Mouse (Mus musculus) adrenal gland, adult (tissue): ENCODE data around the gene Hspa1a.
"Not testable (repeated sequence)": the region's sequence is repeated elsewhere in the genome, so short reads cannot be mapped to it uniquely, and the experiment has no call there.

Experiments used
- DNase-seq, 2 experiments: peaks; one replicate each; pipeline ENCODE4 v3.0.0; 2022 to 2023; ENCODE audit warnings: low spot score in 1 of 2; ENCODE audit not compliant: inconsistent age in 2 of 2

Hspa1a gene

DNA sequence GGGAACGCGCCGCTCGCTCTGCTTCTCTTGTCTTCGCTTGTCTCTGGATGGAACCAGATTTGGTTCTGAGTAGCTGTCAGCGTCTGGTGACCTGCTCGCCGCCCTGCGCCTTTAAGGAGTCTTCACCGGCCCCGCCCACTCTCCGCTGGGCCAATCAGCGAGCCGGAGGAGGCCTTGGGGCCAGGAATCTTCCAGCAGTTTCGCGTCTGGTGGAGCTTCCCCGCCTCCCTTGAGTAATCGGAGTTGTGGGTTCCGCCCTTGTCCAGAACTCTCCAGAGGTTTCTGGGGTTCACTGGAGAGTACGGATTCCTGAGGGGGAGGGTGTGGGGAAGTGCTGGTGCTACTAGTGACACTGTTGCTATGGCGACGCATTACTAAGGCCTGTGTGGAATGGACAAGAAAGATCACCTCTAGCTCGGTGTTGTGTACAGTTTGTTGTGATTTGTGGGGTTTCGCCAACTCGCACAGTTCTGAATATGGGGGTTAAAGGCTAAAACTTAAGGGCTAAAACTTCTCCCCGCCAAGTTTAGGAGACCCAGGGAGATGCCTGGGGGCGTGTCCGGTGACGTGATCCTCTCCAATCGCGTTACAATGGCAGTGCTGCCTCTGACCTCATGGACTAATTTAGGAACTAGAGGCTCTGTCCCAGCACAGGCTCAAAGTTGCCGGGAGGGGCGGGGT lies at the start of gene Hspa1a, which contains the start of gene Hspa1l:
Gene Hspa1a (minus strand): TSS at position 88 of the 681 bp plus-strand sequence.
Gene Hspa1l (plus strand): TSS at position 635 of the 681 bp plus-strand sequence.
- DNase-seq = peak; percentile 92 to 97

DNA sequence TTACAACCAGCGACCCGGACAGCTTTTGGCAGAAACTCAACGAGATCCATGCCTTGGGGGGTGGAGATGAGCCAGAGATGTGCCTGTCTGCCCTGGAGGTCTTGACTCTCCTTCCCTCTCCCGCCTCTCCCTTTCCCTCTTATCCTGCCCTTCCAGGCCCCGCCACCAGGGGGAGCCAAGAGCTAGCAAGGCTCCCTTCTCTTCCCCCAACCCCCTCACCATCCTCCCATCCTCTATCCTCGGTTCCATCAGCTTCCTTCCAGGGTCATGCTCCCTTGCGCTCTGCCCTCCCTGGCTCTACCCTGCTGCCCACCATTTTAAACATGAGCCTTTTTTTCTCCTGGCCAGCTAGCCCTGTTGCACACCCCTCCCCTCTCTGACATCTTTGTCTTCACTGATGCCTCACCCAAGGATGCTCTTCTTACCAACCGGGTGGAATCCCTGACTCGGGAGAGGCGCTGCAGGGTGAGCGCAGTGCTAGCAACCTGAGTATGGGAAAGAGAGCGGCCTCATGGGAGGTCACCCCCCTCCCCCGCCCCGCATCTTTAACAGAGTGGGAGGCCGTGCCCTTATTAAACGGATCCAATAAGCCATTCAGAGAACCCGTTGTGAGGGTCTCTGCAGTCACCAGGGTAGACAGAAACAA lies 49.3 kb upstream of the Hspa1a start:
- DNase-seq = peak; percentile 84 to 95

DNA sequence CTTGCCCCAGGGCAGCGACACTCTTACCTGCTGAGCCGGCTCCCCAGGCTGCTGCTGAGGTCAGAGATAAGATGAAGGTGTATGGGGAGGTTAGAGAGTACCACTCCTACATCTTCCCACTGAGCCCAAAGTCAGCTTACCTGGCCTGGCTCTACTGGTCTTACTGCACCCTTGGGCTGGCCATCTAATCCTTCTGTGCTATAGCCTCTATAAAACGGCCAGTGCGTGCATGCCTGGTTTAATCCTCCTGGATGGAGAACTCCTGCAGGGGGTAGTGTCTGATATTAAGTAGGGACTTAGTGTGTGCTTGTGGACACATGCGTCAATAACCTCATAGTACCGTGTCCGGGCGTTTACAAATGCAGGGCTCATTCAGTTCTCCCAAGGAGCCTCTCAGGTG lies 48.6 kb upstream of the Hspa1a start:
- no peak for DNase-seq

DNA sequence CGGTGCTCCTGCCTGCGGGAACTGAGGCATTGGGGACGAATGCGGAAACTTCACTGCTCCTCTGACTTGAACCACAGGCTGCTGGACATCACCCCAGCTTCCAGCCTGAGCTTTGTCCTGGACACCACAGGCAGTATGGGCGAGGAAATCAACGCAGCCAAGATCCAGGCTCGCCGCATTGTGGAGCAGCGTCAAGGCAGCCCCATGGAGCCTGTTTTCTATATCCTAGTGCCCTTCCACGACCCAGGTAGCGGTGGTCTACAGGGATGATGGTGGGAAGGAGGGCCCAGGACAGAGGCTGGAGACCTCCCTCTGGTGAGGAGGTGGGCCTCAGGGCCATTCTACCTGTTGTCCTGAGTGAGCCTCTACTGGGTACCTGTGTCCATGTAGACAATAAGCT lies 47.9 kb upstream of the Hspa1a start:
- no peak for DNase-seq

DNA sequence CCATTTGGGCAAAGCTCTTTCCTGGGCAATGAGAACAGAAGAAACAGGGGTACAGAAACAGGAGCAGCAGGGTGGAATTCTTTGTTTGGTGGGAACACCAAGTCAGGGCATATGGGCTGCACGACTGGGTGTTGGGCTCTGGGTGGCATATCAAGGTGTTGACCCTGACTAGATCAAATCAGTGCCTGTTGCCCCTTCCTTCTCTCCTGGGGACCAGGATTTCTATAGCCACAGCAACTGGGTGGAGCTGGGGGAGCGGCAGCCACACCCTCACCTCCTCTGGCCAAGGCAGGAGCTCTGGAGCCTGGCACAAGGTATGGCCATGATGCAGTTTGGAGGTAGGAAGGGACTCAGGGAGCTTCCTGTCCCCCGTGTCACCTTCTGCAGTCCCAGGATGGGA lies 46.2 kb upstream of the Hspa1a start:
- DNase-seq = no peak

DNA sequence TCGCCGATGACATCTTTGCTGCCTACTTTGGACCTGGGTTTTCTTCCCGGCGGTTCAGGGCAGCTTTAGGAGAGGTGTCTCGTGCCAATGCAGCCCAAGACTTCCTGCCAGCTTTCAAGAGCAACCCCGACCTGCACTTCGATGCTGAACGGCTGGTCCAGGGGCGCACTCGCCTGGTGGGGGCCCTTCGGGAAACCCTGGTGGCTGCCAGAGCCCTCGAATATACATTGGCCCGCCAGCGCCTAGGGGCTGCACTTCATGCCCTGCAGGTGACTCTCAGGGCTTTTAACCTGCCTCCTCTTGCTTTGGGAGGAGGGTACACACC lies 45.7 kb upstream of the Hspa1a start:
- DNase-seq = no peak

DNA sequence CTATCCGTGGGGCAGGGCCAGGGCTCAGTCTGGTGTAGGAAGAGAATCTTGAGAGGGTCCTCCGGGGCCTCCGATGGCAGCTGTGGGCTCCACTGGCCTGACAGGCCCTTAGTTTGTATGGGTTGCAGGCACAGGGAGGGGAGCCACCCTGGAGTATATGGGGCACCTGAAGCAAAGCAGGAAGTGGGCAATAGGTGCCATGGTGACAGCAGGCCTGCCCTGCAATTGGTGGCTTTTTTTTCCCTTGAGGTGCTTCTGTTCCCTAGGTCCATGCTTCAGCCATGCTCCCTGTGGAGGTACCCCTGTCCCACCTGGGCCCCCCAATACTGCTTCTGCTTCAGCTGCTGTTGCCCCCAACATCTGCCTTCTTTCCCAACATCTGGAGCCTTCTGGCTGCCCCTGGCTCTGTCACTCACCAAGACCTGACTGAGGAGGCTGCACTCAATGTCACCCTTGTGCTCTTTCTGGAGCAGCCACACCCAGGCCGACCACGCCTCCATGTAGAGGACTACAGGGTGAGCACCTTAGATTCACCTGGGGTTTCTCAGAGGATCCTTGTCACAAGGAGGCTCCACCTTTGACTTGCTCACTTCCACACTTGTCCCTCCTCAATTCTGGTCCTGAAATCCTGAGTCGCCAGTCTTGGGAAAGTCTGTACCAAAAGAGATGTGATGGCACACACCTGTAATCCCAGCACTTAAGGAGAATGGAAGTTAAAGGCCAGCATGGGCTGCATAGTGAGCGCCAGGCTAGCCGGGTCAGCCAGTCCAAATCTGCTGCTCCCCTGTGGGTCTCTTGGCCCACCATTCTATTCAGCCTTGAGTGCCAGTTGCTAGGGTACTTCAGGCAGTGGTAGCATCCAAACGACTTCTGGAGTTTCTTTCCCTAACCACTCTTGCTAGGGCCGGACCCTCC lies 45.1 kb upstream of the Hspa1a start:
- DNase-seq = no peak

DNA sequence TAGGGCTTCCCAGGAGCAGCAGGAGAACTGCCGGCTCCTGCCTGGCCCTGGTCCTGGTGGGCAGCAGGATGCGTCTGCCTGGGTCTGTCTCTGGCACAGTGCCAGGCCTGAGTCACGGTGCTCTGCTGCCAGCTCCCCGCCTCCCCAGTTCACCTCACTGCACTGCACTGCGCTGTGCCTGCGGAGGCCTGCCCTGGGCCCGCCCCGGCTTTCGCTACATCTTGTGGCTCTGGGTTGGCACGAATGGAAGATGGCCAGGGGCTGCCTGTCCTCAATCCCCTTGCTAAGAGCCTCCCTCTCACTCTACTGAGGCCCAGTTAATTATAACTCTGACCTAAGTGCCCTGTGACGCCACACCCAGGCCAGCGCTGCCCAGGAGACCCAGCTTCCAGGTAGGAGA lies 44.4 kb upstream of the Hspa1a start, which contains the start of gene Vwa7:
Gene Vwa7 (plus strand): TSS at position 204 of the 400 bp plus-strand sequence.
- peak; percentile 64 to 74 for DNase-seq

DNA sequence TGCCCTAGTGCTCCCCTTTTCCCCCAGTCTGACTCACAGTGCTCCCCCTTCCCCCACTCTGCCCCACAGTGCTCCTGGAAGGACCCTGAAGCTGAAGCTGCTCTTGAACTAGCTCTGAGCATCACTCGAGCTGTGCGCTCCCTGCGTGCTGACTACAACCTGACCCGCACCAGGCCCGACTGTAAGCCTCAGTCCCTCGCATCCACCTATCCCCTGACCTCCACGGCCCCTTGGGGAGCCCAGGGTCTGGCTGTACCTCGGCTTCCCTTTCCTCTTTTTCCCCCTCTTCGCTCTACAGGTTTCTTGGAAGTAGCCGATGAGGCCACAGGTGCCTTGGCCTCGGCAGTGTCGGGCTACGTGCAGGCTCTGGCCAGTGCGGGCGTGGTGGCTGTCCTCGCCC lies 43.3 kb upstream of the Hspa1a start:
- no peak for DNase-seq

DNA sequence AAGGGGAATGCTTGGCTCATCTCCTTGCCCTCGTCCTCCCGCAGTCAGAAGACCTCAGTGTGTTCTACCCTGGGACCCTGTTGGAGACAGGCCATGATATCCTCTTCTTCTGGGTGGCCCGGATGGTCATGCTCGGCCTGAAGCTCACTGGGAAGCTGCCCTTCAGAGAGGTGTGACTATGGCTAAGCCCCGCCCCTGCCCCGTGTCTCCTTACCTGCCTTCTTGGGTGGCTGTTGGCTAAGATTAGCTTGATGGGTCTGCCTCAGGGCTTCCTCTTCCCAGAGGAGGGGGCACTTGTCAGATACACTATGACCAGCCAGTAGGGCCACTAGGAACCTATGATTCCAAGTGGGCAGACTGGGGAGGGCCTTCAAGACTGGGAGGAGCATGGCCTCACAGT lies 41.3 kb upstream of the Hspa1a start:
- DNase-seq = no peak

DNA sequence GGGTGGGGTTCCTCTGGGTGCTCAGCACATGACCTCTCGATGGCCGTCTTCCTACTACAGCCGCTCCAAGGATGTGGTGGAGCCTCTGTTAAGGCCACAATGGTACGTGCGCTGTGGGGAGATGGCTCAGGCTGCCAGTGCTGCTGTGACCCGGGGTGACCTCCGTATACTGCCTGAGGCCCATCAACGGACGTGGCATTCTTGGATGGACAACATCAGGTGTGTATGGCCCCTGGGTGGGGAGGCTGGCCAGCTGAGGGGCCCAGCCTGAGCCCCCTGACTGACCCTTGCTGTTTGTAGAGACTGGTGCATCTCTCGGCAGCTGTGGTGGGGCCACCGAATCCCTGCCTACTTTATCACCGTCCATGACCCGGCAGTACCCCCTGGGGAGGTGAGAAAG lies 40.5 kb upstream of the Hspa1a start:
- DNase-seq = no peak

DNA sequence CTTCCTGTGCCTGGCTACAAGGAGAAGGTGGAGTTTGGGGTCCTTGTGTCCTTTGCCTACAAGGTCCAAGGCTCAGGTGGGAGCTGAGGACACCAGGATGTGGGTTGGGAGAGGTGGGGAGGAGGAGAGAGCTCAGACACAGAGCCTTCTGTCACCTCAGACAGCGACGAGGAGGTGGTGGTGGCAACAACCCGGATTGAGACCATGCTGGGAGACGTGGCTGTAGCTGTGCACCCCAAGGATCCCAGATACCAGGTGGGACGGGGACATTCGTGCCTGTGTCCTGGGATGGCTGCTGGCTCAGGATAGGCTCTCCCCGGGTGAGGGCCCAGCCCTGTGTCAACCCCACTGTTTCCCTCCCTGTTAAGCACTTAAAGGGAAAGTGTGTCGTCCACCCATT lies 39.5 kb upstream of the Hspa1a start:
- DNase-seq = no peak

DNA sequence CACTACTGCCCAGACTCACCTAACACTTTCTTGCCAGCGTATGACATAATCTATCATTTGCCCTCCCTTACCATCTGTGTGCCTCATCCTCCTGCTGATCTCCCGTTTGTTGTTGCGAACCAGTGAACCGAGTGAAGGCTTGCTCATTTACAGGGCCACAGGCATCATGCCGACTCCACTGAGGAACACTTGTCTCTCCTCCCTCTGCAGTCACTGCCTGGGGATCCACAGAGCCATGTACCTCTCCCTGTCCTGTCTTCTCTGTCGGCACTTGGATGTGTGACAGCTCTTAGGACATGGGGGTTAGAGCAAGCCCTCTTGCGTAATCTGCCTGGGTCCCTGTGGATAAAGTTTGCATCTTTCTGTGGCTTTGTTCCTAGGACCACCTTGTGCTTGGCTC lies 37.6 kb upstream of the Hspa1a start:
- no peak for DNase-seq

DNA sequence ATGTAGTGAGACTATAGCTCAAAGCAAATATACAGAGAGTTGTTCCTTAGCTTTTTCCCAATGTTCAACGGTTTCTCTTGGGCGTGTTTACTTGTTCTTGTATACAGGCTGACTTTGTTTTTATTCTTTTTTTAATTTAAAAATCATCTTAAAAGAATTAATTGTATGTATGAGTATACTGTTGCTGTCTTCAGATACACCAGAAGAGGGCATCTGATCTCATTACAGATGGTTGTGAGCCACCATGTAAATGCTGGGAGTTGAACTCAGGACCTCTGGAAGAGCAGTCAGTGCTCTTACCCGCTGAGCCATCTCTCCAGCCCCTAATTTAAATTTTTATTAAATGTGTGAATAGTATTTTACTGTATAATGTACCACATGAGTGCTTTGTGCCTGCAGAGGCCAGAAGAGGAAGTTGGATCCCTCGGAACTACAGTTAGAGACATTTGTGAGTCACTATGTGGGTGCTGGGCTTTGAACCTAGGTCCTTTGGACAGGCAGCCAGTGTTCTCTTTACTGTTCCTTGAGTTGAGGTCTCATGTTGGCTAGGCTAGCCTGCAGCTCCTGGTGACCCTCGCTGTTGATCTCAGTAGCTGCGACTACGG lies 35.5 kb upstream of the Hspa1a start:
- DNase-seq = no peak

DNA sequence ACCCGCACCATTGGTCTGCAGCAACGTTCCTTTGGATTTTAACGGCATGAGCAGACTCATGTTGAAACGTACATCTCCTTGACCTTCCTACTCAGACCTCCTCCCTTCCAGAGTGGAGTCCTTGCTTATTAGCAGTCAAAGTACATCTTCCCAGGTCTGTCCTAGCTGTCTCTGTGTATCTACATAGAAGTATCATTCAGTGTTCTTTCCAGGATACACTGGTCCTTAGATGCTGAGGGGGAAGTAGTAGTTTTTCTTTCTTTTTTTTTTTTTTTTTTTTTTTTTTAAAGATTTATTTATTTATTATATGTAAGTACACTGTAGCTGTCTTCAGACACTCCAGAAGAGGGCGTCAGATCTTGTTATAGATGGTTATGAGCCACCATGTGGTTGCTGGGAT lies 33.9 kb upstream of the Hspa1a start:
- DNase-seq = not testable (repeated sequence)

DNA sequence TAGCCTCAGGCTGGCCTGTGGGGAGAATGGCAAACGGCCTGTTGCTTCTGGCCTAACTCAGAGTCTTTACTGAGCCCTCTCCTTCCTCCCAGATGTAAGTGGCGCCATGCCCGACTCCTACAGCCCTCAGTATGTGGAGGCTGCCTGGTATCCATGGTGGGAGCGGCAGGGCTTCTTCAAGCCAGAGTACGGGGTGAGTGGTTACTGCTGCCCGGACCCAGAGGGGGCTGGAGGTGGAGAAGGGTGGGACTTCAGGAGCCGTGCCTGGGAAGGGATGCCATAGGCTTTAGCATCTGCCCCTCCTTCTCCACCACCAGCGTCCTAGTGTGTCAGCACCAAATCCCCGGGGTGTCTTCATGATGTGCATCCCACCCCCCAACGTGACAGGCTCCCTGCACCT lies 33.2 kb upstream of the Hspa1a start:
- DNase-seq = no peak

DNA sequence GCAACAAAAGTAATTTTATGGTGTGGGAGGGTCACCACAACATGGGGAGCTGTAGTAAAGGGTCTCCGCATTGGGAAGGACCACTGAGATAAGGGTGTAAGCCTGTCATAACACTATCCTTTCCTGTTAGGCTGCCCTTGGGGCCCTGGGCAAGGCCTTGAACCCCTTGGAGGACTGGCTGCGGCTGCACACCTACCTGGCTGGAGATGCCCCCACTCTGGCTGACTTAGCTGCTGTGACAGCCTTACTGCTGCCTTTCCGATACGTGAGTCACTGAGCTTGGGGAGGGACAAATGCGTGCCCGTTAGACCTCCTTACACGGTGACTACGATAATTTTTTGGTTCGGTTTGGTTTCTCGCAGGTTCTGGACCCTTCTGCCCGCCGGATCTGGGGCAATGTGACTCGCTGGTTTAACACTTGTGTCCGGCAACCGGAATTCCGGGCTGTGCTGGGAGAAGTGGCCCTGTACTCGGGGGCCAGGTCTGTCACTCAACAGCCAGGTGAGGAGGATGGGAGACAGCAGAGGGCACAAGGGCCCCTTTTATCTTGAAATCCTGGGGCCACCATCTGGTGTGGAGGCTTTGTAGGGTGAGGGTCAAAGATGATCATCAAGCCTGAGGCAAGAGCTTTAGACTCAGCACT lies 32.2 kb upstream of the Hspa1a start:
- DNase-seq = no peak

DNA sequence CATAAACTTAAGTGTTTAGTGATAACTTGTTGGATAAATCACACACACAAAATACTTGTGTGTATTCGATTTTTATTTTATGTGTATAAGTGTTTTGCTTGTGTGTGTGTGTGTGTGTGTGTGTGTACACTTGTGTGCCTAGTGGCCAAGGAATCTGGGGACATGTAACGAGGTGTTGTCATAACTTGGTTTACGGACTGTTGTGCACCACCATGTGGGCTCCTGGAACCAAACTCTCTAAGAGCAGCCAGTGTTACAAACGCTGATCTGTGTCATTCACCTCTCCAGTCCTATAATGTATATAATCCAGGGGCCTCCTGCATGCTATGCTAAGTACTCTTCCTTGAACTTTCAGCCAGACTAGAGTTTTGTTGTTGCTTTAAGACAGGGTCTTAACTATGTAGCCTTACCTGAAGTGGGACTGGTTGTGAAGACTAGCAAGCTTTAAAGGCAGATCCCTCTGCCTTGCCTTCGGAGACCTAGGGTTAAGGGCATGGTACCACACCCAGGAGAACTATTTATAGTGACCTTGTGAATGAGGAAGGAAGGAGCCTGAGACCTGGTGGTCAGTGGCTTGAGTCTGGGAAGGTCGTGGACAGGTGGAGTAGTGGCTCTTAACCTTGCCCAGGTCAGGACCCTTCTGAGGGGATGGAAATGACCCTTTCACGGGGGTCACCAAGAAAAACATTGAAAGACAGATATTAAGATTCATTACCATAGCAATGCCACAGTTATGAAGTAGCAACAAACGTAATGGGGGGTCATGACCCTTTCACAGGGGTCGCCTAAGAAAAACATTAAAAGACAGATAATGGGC lies 31.3 kb upstream of the Hspa1a start:
- no peak for DNase-seq

DNA sequence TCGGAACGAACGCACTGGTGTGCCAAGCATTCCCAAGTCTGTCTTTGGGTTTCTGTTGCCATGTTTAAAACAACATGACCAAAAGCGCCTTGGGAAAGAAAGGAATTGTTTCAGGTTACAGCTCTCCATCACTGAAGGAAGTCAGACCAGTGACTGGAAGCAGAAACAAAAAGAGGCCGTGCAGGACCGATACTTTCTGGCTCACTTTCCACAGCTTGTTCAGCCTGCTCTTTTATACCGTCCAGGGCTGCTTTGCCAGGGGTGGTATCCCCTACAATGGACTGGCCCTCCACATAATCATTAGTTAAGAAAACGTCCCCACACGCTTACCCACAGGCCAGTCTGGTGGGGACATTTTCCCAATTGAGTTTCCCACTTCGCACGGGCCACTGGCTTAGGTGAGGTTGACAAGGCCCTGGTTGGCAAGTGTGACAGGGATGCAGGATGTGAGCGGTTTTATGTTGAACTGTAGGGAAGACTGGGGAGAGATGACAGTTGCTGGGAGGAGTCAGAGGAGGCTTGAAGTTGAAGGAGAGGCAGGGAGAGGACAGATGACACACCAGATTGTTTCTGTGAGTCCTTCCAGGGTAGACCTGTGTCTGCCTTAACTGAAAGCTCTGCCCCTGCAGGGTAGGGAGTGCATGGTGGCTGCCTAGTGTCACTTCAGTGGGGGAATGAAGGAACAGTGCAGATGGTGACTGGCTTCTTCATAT lies 30.4 kb upstream of the Hspa1a start:
- DNase-seq = no peak
